In genomic region chr7:100774189-100774588, GRCm38 (mm10) we compare ENCODE assay signal across 18 mouse cellular contexts.
DNase-seq lines count a peak whose midpoint lies in the region; ATAC-seq and TF ChIP-seq lines count a peak whose summit lies in the region.
"Had no signal": no experiment of that assay in that cellular context is flagged by ENCODE, and none has a peak within 500 bp of the region (broad histone marks: within the 10 kb centered on the region; RNA-seq: fewer than 3 reads in every experiment).

No protein-coding gene starts in this region.

- no peak overlapping the region for H3K4me3 ChIP-seq in kidney, postnatal 0 days (replicated peaks; ENCODE audit: low read depth, low read length)
- H3K4me3 ChIP-seq in ES-E14 (ENCODE audit: insufficient read depth in 1 of 2, low read depth in 1 of 2, low read length in 2 of 2, poor library complexity in 1 of 2, severe bottlenecking in 1 of 2) = no peak overlapping the region
- H3K4me3 ChIP-seq: heart, embryonic 12.5 days; limb, embryonic 13.5 days; midbrain, embryonic 12.5 days had no signal

- TF ChIP-seq CTCF in kidney, postnatal 0 days (IDR thresholded peaks at IDR 0.05; ENCODE audit: low read depth) = peak; percentile 55

- no peaks in the 10 kb centered on the region for H3K9me3 ChIP-seq in kidney, postnatal 0 days (replicated peaks; ENCODE audit: low read length)
- H3K9me3 ChIP-seq in ES-E14 (ENCODE audit: control insufficient read depth, insufficient read depth, low read depth, low read length) = no peaks in the 10 kb centered on the region
- H3K9me3 ChIP-seq: heart, embryonic 12.5 days; limb, embryonic 13.5 days; midbrain, embryonic 12.5 days had no signal

- no peak for DNase-seq in kidney, postnatal 0 days (ENCODE audit: low spot score)
- no peak for DNase-seq in kidney, adult 11 months
- peak; percentile 4 for DNase-seq in thymus, postnatal 14 days
- no peak for DNase-seq in thymus, adult 18-20 months
- peak; percentile 12 for DNase-seq in ES-E14 (ENCODE audit: low read depth, low spot score)
- peak; percentile 9 for DNase-seq in splenic B cell, adult 2 months (ENCODE audit: low read depth, low spot score)
- DNase-seq: adrenal gland, adult 2 months; cerebellum, adult 11 months; cerebellum, postnatal 14 days; kidney, postnatal 10 days; lung, adult 18-20 months; retina, postnatal 1 day; right cerebral cortex, postnatal 4 days had no signal

- 0 out of 2 replicates have a peak, but pooled peaks cover 2% of the 10 kb centered on the region for H3K36me3 ChIP-seq in kidney, postnatal 0 days (ENCODE audit: insufficient read depth, low read length)
- no peaks in the 10 kb centered on the region for H3K36me3 ChIP-seq in ES-E14 (ENCODE audit: control insufficient read depth, insufficient read depth, low read length, poor library complexity, severe bottlenecking)
- H3K36me3 ChIP-seq in splenic B cell, adult 2 months (ENCODE audit: control insufficient read depth, insufficient read depth, low read length, poor library complexity, severe bottlenecking) = no peaks in the 10 kb centered on the region

- H3K9ac ChIP-seq in kidney, postnatal 0 days (ENCODE audit: low read depth, low read length) = no peak overlapping the region
- H3K9ac ChIP-seq in ES-E14 (ENCODE audit: insufficient read depth, low read depth, low read length, poor library complexity, severe bottlenecking) = no peak overlapping the region
- H3K9ac ChIP-seq: heart, embryonic 12.5 days; limb, embryonic 13.5 days; midbrain, embryonic 12.5 days had no signal

- in situ Hi-C loops in ES-E14 (cut with MboI; ENCODE audit: low sequenced_read_pairs in 2 of 2, unreplicated experiment in 2 of 2) = no loop called here

- ATAC-seq in kidney, postnatal 0 days (replicated peaks; ENCODE audit: low FRiP score, low read depth) = no peak
- ATAC-seq in cerebellum, adult (ENCODE audit: insufficient number of reproducible peaks, low FRiP score, low TSS enrichment) = no peak
- ATAC-seq: inflammation-experienced regulatory T-cells, adult 6 months had no signal

- no peak overlapping the region for H3K27ac ChIP-seq in kidney, postnatal 0 days
- H3K27ac ChIP-seq in ES-E14 (ENCODE audit: insufficient read depth, low read depth, low read length, poor library complexity, severe bottlenecking) = no peak overlapping the region
- H3K27ac ChIP-seq: limb, embryonic 13.5 days; midbrain, embryonic 12.5 days had no signal

- H3K4me2 ChIP-seq in kidney, postnatal 0 days (ENCODE audit: low read length) = no peak overlapping the region
- H3K4me2 ChIP-seq: heart, embryonic 12.5 days; limb, embryonic 13.5 days; midbrain, embryonic 12.5 days had no signal

- WGBS in kidney, postnatal 0 days = 100% methylated on average over 1 of the region's 1 CpGs

- H3K4me1 ChIP-seq in kidney, postnatal 0 days (replicated peaks; ENCODE audit: insufficient read depth, low read length) = no peaks in the 10 kb centered on the region
- H3K4me1 ChIP-seq in ES-E14 (ENCODE audit: control insufficient read depth in 2 of 2, insufficient read depth in 2 of 2, low read length in 2 of 2, poor library complexity in 1 of 2) = no peaks in the 10 kb centered on the region
- H3K4me1 ChIP-seq: heart, embryonic 12.5 days; limb, embryonic 13.5 days; midbrain, embryonic 12.5 days had no signal

- H3K27me3 ChIP-seq in kidney, postnatal 0 days (ENCODE audit: insufficient read depth, low read length) = no peaks in the 10 kb centered on the region
- H3K27me3 ChIP-seq in splenic B cell, adult 2 months (ENCODE audit: control insufficient read depth, insufficient read depth, low read length, poor library complexity, severe bottlenecking) = no peaks in the 10 kb centered on the region
- H3K27me3 ChIP-seq: heart, embryonic 12.5 days; limb, embryonic 13.5 days; midbrain, embryonic 12.5 days had no signal

TF ChIP-seq in ES-E14, 5 proteins besides CTCF, POLR2A, EP300 and RAD21:
- TF ChIP-seq ZC3H11A (IDR thresholded peaks at IDR 0.05; ENCODE audit: borderline replicate concordance, low read depth, low read length) = no peak
- TF ChIP-seq ZNF384 (IDR thresholded peaks at IDR 0.05; ENCODE audit: low read depth, low read length) = no peak
- no peak for TF ChIP-seq MAFK (IDR thresholded peaks at IDR 0.05; ENCODE audit: insufficient read depth, low read depth, low read length)
- TF ChIP-seq CHD2 (IDR thresholded peaks at IDR 0.05; ENCODE audit: low read depth, low read length) = no peak
- TF ChIP-seq HCFC1 (IDR thresholded peaks at IDR 0.05; ENCODE audit: borderline replicate concordance, insufficient read depth, low read length) = no peak

Comparison
In these comparisons a context has a peak if more than half of its experiments do, and no peak if none do; other contexts are left out.
1. DNase-seq: peak in thymus, postnatal 14 days (single experiment), ES-E14 (single experiment) and splenic B cell, adult 2 months (single experiment); none in kidney, postnatal 0 days (single experiment), kidney, adult 11 months (single experiment) and thymus, adult 18-20 months (0 of 2).